Mouse (Mus musculus) midbrain, embryonic 11.5 days (tissue): Measurements from ENCODE around the gene Mob4. TPM values are rescaled to one million over a fixed set of nuclear protein-coding genes. Genes with fewer than 3 reads are reported as not detected.
"Not testable (repeated sequence)": the region's sequence is repeated elsewhere in the genome, so short reads cannot be mapped to it uniquely, and the experiment has no call there.

Source experiments
- ATAC-seq: fragments of 200-750 bp; cut with Nextera tagmentation; 2 replicates; pipeline ENCODE4 v1.8.0; 2017; ENCODE audit warnings: moderate TSS enrichment, moderate library complexity; ENCODE audit not compliant: low FRiP score
- DNase-seq: peaks from one replicate; pipeline ENCODE4 v3.0.0; 2015; ENCODE audit warnings: low spot score; ENCODE audit errors: missing footprints
- H3K27ac ChIP-seq: fragments of 300-500 bp; sonication (generic); 2 replicates; pipeline ENCODE4 v1.5.1; 2014; ENCODE audit warnings: low read depth, low read length
- H3K27me3 ChIP-seq: fragments of 300-500 bp; sonication (generic); 2 replicates; pipeline ENCODE4 v1.6.1; 2014; ENCODE audit warnings: mild to moderate bottlenecking, low read length, moderate library complexity, mixed read lengths; ENCODE audit not compliant: control insufficient read depth, insufficient read depth
- H3K36me3 ChIP-seq: fragments of 300-500 bp; sonication (generic); 2 replicates; pipeline ENCODE4 v1.6.1; 2014; ENCODE audit warnings: mild to moderate bottlenecking, low read length, moderate library complexity, mixed read lengths; ENCODE audit not compliant: control insufficient read depth, insufficient read depth
- H3K4me1 ChIP-seq: fragments of 300-500 bp; sonication (generic); 2 replicates; pipeline ENCODE4 v1.6.1; 2014; ENCODE audit warnings: low read length; ENCODE audit not compliant: control insufficient read depth, insufficient read depth
- H3K4me2 ChIP-seq: fragments of 300-500 bp; sonication (generic); 2 replicates; pipeline ENCODE4 v1.6.1; 2014; ENCODE audit warnings: mild to moderate bottlenecking, moderate library complexity
- H3K4me3 ChIP-seq: fragments of 300-500 bp; sonication (generic); 2 replicates; pipeline ENCODE4 v1.5.1; 2014; ENCODE audit warnings: low read depth, low read length
- H3K9ac ChIP-seq: fragments of 300-500 bp; sonication (generic); 2 replicates; pipeline ENCODE4 v1.6.1; 2014; ENCODE audit warnings: low read length
- H3K9me3 ChIP-seq: fragments of 300-500 bp; sonication (generic); 2 replicates; pipeline ENCODE4 v1.6.1; 2016; ENCODE audit warnings: low read length; ENCODE audit not compliant: control insufficient read depth
- WGBS: fragments of 180-500 bp; shearing (Covaris S2); extraction: QIAGEN DNeasy Blood & Tissue Kit; methylation state at CpG from one replicate; pipeline ENCODE4 v1.1.7; 2014; 5-methylcytosine and 5-hydroxymethylcytosine counted together
- polyA plus RNA-seq: library from polyadenylated mRNA; unstranded; fragments of >200 nt; fragmentation: Nextera tagmentation; extraction: Ambion mirVana; gene quantifications from 2 replicates; pipeline ENCODE4 v1.2.1, GENCODE M21; 2014

Gene Mob4
- polyA plus RNA-seq, 1 experiment from 2014 or later: 148 TPM

- ATAC-seq (no peak), DNase-seq (peak; percentile 53)
- no peaks in the 10 kb centered on the region for H3K9me3 ChIP-seq
- peaks cover 12% of the 10 kb centered on the region for H3K4me1 ChIP-seq
- H3K27me3 ChIP-seq: no peaks in the 10 kb centered on the region
- peaks cover 8% of the 10 kb centered on the region for H3K36me3 ChIP-seq
- H3K4me2 ChIP-seq: no peak overlapping the region
- WGBS: 92% methylated on average over 2 of the region's 2 CpGs
- H3K27ac ChIP-seq: no peak overlapping the region
- no peak overlapping the region for H3K4me3 ChIP-seq
- no peak overlapping the region for H3K9ac ChIP-seq
Observed at GRCm38 (mm10) chr1:55092056-55092455, 39.0 kb upstream of the Mob4 start.

GRCm38 (mm10) chr1:55092469-55092868, 38.6 kb upstream of the Mob4 start:
- H3K27me3 ChIP-seq: no peaks in the 10 kb centered on the region
- H3K9me3 ChIP-seq: no peaks in the 10 kb centered on the region
- peaks cover 12% of the 10 kb centered on the region for H3K4me1 ChIP-seq
- H3K4me2 ChIP-seq: no peak overlapping the region
- peaks cover 8% of the 10 kb centered on the region for H3K36me3 ChIP-seq
- no peak overlapping the region for H3K9ac ChIP-seq
- no peak overlapping the region for H3K27ac ChIP-seq
- H3K4me3 ChIP-seq: no peak overlapping the region
- DNase-seq (peak; percentile 26), ATAC-seq (no peak)
- 90% methylated on average over 1 of the region's 1 CpGs for WGBS

- H3K4me2 ChIP-seq: no peak overlapping the region
- no peak overlapping the region for H3K9ac ChIP-seq
- no peak overlapping the region for H3K27ac ChIP-seq
- H3K9me3 ChIP-seq: no peaks in the 10 kb centered on the region
- DNase-seq (no peak), ATAC-seq (no peak)
- no peak overlapping the region for H3K4me3 ChIP-seq
- no peaks in the 10 kb centered on the region for H3K27me3 ChIP-seq
- H3K36me3 ChIP-seq: no peaks in the 10 kb centered on the region
- H3K4me1 ChIP-seq: no peaks in the 10 kb centered on the region
- WGBS: 89% methylated on average over 9 of the region's 9 CpGs
Observed at GRCm38 (mm10) chr1:55106919-55107585, 24.0 kb upstream of the Mob4 start.

GRCm38 (mm10) chr1:55107644-55108043, 23.4 kb upstream of the Mob4 start:
- no peaks in the 10 kb centered on the region for H3K36me3 ChIP-seq

GRCm38 (mm10) chr1:55108473-55108872, 22.6 kb upstream of the Mob4 start:
- ATAC-seq (no peak), DNase-seq (no peak)
- Histone ChIP-seq H3K9me3 (no peaks in the 10 kb centered on the region), H3K4me1 (no peaks in the 10 kb centered on the region), H3K36me3 (no peaks in the 10 kb centered on the region), H3K27me3 (no peaks in the 10 kb centered on the region), H3K4me3 (no peak overlapping the region), H3K27ac (no peak overlapping the region), H3K4me2 (no peak overlapping the region), H3K9ac (no peak overlapping the region)
- 12% methylated on average over 2 of the region's 2 CpGs for WGBS

More at GRCm38 (mm10) chr1:55107644-55108043, 23.4 kb upstream of the Mob4 start:
- no peak overlapping the region for H3K27ac ChIP-seq
- no peak overlapping the region for H3K9ac ChIP-seq
- H3K4me1 ChIP-seq: no peaks in the 10 kb centered on the region
- H3K4me3 ChIP-seq: no peak overlapping the region
- no peak for ATAC-seq
- no peaks in the 10 kb centered on the region for H3K9me3 ChIP-seq
- DNase-seq: no peak
- H3K4me2 ChIP-seq: no peak overlapping the region
- H3K27me3 ChIP-seq: no peaks in the 10 kb centered on the region
- WGBS: 89% methylated on average over 1 of the region's 1 CpGs

- H3K4me2 ChIP-seq: no peak overlapping the region
- no peak for ATAC-seq
- no peak overlapping the region for H3K4me3 ChIP-seq
- H3K27me3 ChIP-seq: no peaks in the 10 kb centered on the region
- 87% methylated on average over 4 of the region's 4 CpGs for WGBS
- no peaks in the 10 kb centered on the region for H3K4me1 ChIP-seq
- no peak overlapping the region for H3K9ac ChIP-seq
- no peak for DNase-seq
- H3K36me3 ChIP-seq: no peaks in the 10 kb centered on the region
- H3K27ac ChIP-seq: no peak overlapping the region
- no peaks in the 10 kb centered on the region for H3K9me3 ChIP-seq
Observed at GRCm38 (mm10) chr1:55109066-55109766, 21.8 kb upstream of the Mob4 start.

- 87% methylated on average over 5 of the region's 5 CpGs for WGBS
- DNase-seq: no peak
- H3K9ac ChIP-seq: no peak overlapping the region
Observed at GRCm38 (mm10) chr1:55123046-55123445, 8.0 kb upstream of the Mob4 start.

GRCm38 (mm10) chr1:55123561-55123960, 7.5 kb upstream of the Mob4 start:
- WGBS: 92% methylated on average over 2 of the region's 2 CpGs
- Histone ChIP-seq H3K36me3 (no peaks in the 10 kb centered on the region), H3K9ac (no peak overlapping the region), H3K9me3 (no peaks in the 10 kb centered on the region), H3K4me1 (no peaks in the 10 kb centered on the region), H3K4me2 (no peak overlapping the region), H3K27ac (no peak overlapping the region), H3K27me3 (no peaks in the 10 kb centered on the region), H3K4me3 (no peak overlapping the region)
- DNase-seq (no peak), ATAC-seq (no peak)

More at GRCm38 (mm10) chr1:55123046-55123445, 8.0 kb upstream of the Mob4 start:
- no peak for ATAC-seq
- H3K4me1 ChIP-seq: no peaks in the 10 kb centered on the region
- H3K4me2 ChIP-seq: no peak overlapping the region
- no peaks in the 10 kb centered on the region for H3K36me3 ChIP-seq
- no peak overlapping the region for H3K27ac ChIP-seq
- no peak overlapping the region for H3K4me3 ChIP-seq
- H3K27me3 ChIP-seq: no peaks in the 10 kb centered on the region
- no peaks in the 10 kb centered on the region for H3K9me3 ChIP-seq

- ATAC-seq: not testable (repeated sequence)
Observed at GRCm38 (mm10) chr1:55124136-55124535, 6.9 kb upstream of the Mob4 start.

More at GRCm38 (mm10) chr1:55124136-55124535, 6.9 kb upstream of the Mob4 start:
- not testable (repeated sequence) for H3K4me2 ChIP-seq, DNase-seq, H3K4me1 ChIP-seq, H3K9ac ChIP-seq, H3K4me3 ChIP-seq, H3K27me3 ChIP-seq, H3K27ac ChIP-seq, H3K9me3 ChIP-seq, H3K36me3 ChIP-seq
- WGBS: 100% methylated on average over 2 of the region's 2 CpGs
